Comparison of ENCODE assay signal across 8 mouse cellular contexts in the genomic region with DNA sequence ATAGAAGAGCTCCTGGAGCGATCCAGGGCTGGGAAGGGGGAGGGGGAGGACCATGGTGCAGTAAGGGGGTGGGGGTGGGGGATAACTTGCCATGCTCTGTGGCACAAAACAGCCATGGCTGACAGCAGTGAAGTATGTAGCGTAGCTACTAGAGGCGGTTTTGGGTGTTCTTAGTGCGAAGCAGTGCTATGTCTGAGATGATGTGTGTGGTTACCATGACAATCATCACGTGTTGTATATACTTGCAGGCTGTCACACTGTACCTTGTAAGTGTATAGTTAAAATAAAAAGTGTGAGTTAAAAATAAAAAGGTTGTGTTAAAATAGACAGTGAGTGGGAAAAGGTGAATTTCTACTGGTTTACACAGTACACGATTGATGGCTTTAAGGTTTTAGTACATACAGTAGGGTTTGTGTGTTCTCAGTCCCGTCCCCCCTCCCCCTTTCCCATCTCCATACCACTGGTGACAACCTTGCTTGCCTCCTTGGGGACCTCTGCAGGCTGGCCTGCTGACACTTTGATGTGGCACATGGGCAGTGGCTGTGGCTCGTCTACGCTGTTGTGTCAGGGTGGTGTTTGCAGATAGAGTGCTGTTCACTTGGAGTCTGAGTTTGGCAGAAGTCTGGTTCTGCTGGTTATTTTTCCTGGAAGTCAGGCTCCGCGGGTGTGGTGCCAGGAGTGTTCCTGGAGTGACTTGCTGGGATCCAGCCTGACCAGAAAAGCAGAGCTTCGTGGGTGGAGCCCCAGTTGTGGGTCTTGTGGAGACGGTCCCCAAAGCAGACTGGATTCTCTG. TPM values are rescaled to one million over a fixed set of nuclear protein-coding genes. Genes with fewer than 3 reads are reported as not detected.
DNase-seq lines count a peak whose midpoint lies in the region; ATAC-seq lines count a peak whose summit lies in the region.

No protein-coding gene starts in this region.

- peak; percentile 51 for ATAC-seq in activated CD4-positive, CD25-positive, alpha-beta regulatory T cell, adult 4 months
- ATAC-seq in intestine, embryonic 16.5 days, result peak; percentile 55
- peak; percentile 33; the same call in 1 of the 2 replicates for ATAC-seq in megakaryocyte-erythroid progenitor cell, adult 5-6 weeks (replicated peaks; ENCODE audit: low FRiP score, low TSS enrichment, poor library complexity, severe bottlenecking)

- H3K4me2 ChIP-seq in intestine, embryonic 16.5 days (ENCODE audit: low read depth, low read length), result no peak overlapping the region

- peaks cover 38% of the 10 kb centered on the region for H3K4me1 ChIP-seq in intestine, embryonic 16.5 days (ENCODE audit: control insufficient read depth, insufficient read depth, low read length)

- DNase-seq in adrenal gland, postnatal 25 days, result peak; percentile 44
- DNase-seq in adrenal gland, postnatal 4 days (ENCODE audit: low spot score in 2 of 2), result no peak
- DNase-seq in heart, adult 9 months (ENCODE audit: low spot score in 2 of 2), result peak; percentile 57 to 65
- no peak for DNase-seq in cerebellum, adult 9-10 months
- no peak for DNase-seq in cerebellum, postnatal 14 days

- H3K36me3 ChIP-seq in intestine, embryonic 16.5 days (ENCODE audit: control insufficient read depth, insufficient read depth, low read length), result no peaks in the 10 kb centered on the region

- no peak overlapping the region for H3K4me3 ChIP-seq in intestine, embryonic 16.5 days (ENCODE audit: low read length)

- WGBS in intestine, embryonic 16.5 days, result 43% methylated on average over 13 of the region's 13 CpGs

- no peaks in the 10 kb centered on the region for H3K27me3 ChIP-seq in intestine, embryonic 16.5 days (replicated peaks; ENCODE audit: control insufficient read depth, insufficient read depth, low read length)

- no peak overlapping the region for H3K9ac ChIP-seq in intestine, embryonic 16.5 days (ENCODE audit: low read depth, low read length)

- H3K9me3 ChIP-seq in intestine, embryonic 16.5 days (ENCODE audit: control insufficient read depth, low read length), result no peaks in the 10 kb centered on the region

- no peak overlapping the region for H3K27ac ChIP-seq in intestine, embryonic 16.5 days (ENCODE audit: low read length)

RNA-seq across cellular contexts. Expression of a gene that starts 21.8 kb away (rescaled TPM):
- total RNA-seq in adrenal gland, postnatal 25 days (2021), result 524 and 667 TPM in 2 replicates
- total RNA-seq in adrenal gland, postnatal 4 days (2021), result 100 to 1,000 TPM; 226 to 250 TPM
- polyA plus RNA-seq in activated CD4-positive, CD25-positive, alpha-beta regulatory T cell, adult 4 months (2017; shearing (Covaris generic)), result 100 to 1,000 TPM; 149 to 155 TPM
- 67.9 and 70.9 TPM in 2 replicates for polyA plus RNA-seq in intestine, embryonic 16.5 days (2015; fragmentation: Nextera tagmentation; extraction: Ambion mirVana)
- 25.5 and 29.9 TPM in 2 replicates for total RNA-seq in megakaryocyte-erythroid progenitor cell, adult 5-6 weeks (2014; fragmentation: Nextera tagmentation)
- 37.4 and 39.8 TPM in 2 replicates for total RNA-seq in megakaryocyte-erythroid progenitor cell, adult 5-6 weeks (2017)

Comparison
In these comparisons a context has a peak if more than half of its experiments do, and no peak if none do; other contexts are left out.
1. DNase-seq: peak in adrenal gland, postnatal 25 days (single experiment) and heart, adult 9 months (2 of 2); none in adrenal gland, postnatal 4 days (0 of 2), cerebellum, adult 9-10 months (single experiment) and cerebellum, postnatal 14 days (0 of 2).
2. RNA of a gene that starts 21.8 kb away (total RNA-seq): 524 to 667 TPM in adrenal gland, postnatal 25 days and 226 to 250 TPM in adrenal gland, postnatal 4 days; 25.5 to 39.8 TPM in megakaryocyte-erythroid progenitor cell, adult 5-6 weeks; every median in the first group is over 4 times any median in the second.
3. Peak in every context shown above with its lines, with median percentiles within 50 percentile points of each other: ATAC-seq.